Mouse (Mus musculus) embryonic facial prominence, embryonic 10.5 days (tissue): ENCODE measurements around the gene Esm1. TPM values are rescaled to one million over a fixed set of nuclear protein-coding genes. Genes with fewer than 3 reads are reported as not detected.
"Not testable (repeated sequence)": the region's sequence is repeated elsewhere in the genome, so short reads cannot be mapped to it uniquely, and the experiment has no call there.

Experiments
- DNase-seq: peaks from one replicate; pipeline ENCODE4 v3.0.0-alpha.2; 2017; ENCODE audit warnings: low spot score
- H3K27ac ChIP-seq: fragments of 300-500 bp; sonication (generic); replicated peaks from 2 replicates; pipeline ENCODE4 v1.5.1; 2016; ENCODE audit warnings: mild to moderate bottlenecking
- H3K27me3 ChIP-seq: fragments of 300-500 bp; sonication (generic); replicated peaks from 2 replicates; pipeline ENCODE4 v1.6.1; 2016; ENCODE audit warnings: low read depth, mild to moderate bottlenecking; ENCODE audit not compliant: poor library complexity, severe bottlenecking
- H3K36me3 ChIP-seq: fragments of 300-500 bp; sonication (generic); replicated peaks from 2 replicates; pipeline ENCODE4 v1.6.1; 2016; ENCODE audit warnings: mild to moderate bottlenecking, moderate library complexity
- H3K4me1 ChIP-seq: fragments of 300-500 bp; sonication (generic); 2 replicates; pipeline ENCODE4 v1.6.1; 2016
- H3K4me3 ChIP-seq: fragments of 300-500 bp; sonication (generic); 2 replicates; pipeline ENCODE4 v1.5.1; 2016; ENCODE audit warnings: mild to moderate bottlenecking, moderate library complexity
- H3K9me3 ChIP-seq: fragments of 300-500 bp; sonication (generic); 2 replicates; pipeline ENCODE4 v1.6.1; 2016; ENCODE audit warnings: mild to moderate bottlenecking
- WGBS: fragments of 180-500 bp; shearing (Covaris S2); methylation state at CpG from one replicate; pipeline ENCODE4 v1.1.7; 2016; 5-methylcytosine and 5-hydroxymethylcytosine counted together
- polyA plus RNA-seq: library from polyadenylated mRNA; unstranded; fragments of >200 nt; fragmentation: Nextera tagmentation; extraction: Ambion mirVana; gene quantifications from 2 replicates; pipeline ENCODE4 v1.2.1, GENCODE M21; 2016

The Esm1 gene
- polyA plus RNA-seq, 1 experiment from 2014 or later = 2.6 TPM

DNA sequence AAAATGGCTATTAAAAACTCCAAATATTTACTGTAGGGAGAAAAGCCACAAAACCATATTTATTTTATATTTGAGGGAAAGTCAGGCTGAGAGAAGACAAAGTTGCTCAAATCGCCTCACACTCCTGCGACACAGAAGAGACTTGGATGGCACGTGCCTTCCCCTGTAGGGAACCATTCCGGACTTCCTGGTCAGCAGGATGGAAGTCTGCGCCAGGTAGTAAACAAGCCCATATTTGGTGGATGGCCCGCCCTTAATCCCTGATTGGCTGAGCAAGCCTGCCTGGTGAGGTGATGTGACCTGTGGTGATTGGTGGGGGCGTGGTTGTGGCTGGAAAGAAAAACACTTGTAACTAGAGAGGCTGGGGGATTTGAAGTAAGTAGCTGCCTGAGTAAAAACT is 43.1 kb downstream of the Esm1 start:
- WGBS = 86% methylated on average over 7 of the region's 7 CpGs
- H3K4me3 ChIP-seq, H3K27me3 ChIP-seq, H3K27ac ChIP-seq, DNase-seq, H3K36me3 ChIP-seq, H3K9me3 ChIP-seq, H3K4me1 ChIP-seq: not testable (repeated sequence)

DNA sequence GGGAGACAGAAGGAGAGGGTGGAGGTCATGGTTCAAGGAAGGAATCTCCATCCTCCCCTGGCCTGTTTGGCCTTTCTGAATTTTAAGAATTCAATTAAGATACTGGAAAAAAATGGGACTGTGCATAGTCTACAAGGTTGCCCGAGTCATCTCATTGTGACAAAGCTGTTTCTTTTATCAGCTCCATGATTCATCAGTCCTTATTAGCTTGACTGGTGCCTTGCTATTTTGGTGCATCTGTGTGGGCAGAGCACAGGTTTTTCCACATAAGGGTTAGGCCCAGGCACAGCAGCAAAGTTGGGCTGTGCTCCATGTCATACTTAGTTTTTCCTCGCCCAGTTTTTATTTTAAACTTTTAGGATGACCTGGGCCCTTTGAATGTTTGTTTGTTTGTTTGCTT is 47.3 kb downstream of the Esm1 start:
- Histone ChIP-seq H3K4me1 (no peaks in the 10 kb centered on the region), H3K4me3 (no peak overlapping the region), H3K9me3 (no peaks in the 10 kb centered on the region), H3K36me3 (no peaks in the 10 kb centered on the region), H3K27ac (no peak overlapping the region), H3K27me3 (no peaks in the 10 kb centered on the region)
- 87% methylated on average over 2 of the region's 2 CpGs for WGBS
- no peak for DNase-seq

DNA sequence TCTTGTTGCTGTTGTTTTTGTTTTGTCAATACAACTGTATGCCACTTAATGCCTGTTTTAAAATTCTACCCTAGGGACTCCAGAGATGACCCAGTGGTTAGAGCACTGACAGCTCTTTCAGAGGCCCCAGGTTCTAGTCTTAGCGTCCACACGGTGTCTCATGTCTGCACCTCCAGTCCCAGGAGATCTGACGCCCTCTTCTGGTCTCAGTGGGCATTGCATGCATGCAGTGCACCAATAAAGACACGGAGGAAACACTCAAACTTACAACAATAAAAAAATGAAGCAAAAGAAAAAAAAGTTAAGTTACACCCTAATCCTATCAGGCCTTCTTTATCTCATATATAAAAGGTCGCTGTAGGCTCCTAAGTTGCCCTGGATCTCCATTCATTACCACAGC is 47.7 kb downstream of the Esm1 start:
- DNase-seq = no peak
- H3K4me3 ChIP-seq = no peak overlapping the region
- no peaks in the 10 kb centered on the region for H3K4me1 ChIP-seq
- 46% methylated on average over 5 of the region's 5 CpGs for WGBS
- H3K27me3 ChIP-seq = no peaks in the 10 kb centered on the region
- H3K27ac ChIP-seq = no peak overlapping the region
- H3K36me3 ChIP-seq = no peaks in the 10 kb centered on the region
- H3K9me3 ChIP-seq = no peaks in the 10 kb centered on the region

DNA sequence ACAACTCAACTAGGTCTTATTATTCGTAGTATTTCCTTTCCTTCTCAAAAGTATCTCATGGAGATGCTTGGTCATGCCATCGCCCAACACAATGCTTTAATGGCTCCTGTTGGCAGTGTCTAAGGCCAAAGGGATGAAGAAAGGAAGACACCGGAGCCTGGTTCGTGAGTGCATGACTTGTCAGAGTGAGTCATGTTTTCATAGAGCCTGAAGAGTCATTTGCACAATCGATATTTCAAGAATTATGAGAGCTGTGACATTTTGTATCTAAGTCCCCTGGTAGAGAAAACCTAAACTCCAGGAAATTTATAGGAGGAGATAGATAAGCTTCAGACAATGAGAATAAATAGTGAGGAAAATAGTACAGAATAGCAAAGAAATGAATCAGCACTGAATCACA is 49.8 kb downstream of the Esm1 start:
- H3K27me3 ChIP-seq = no peaks in the 10 kb centered on the region
- no peak for DNase-seq
- no peak overlapping the region for H3K27ac ChIP-seq
- no peaks in the 10 kb centered on the region for H3K4me1 ChIP-seq
- 91% methylated on average over 5 of the region's 5 CpGs for WGBS
- H3K36me3 ChIP-seq = no peaks in the 10 kb centered on the region
- H3K9me3 ChIP-seq = no peaks in the 10 kb centered on the region
- no peak overlapping the region for H3K4me3 ChIP-seq

DNA sequence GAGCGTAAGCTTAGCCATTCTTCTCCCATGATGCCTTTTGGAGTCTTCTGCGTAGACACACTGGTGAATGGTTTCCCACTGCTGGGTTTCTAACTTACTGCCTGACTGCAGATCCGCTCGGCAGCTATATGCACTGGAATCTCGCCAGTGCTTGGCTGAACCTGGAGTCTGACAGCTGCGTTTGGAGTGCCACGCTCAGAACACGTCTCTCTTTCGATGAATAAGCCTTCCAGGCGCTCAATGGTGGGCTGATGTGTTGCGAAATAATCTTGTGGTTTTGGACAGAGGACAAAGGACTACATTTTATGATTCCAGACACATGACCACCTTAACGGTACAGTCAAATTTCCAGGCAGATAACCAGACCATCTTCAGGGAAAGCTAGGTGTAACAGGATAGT is 53.4 kb downstream of the Esm1 start:
- Histone ChIP-seq H3K4me3 (no peak overlapping the region), H3K4me1 (no peaks in the 10 kb centered on the region), H3K36me3 (no peaks in the 10 kb centered on the region), H3K27ac (no peak overlapping the region), H3K9me3 (no peaks in the 10 kb centered on the region), H3K27me3 (no peaks in the 10 kb centered on the region)
- DNase-seq = no peak
- 89% methylated on average over 12 of the region's 12 CpGs for WGBS

DNA sequence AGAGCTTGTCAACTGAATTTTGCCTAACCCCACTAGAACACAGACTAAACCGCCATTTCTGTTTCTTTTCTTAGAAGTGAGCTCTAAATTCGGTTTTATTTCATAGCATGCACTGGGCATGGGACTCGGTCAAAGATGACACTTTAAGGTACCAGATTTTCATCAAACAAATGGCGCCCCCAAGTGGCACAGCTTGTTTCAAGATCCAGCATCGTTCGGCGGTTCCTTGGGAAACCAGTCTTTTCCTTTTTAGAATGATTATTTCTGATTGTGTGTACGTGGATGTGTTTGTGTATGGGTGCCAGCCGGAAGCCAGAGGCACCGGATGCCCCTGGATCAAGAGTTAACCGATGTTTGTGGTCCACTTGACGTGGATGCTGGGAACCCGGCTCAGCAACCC is 55.8 kb downstream of the Esm1 start:
- H3K4me1 ChIP-seq = 0 out of 2 replicates have a peak, but pooled peaks cover 1% of the 10 kb centered on the region
- H3K36me3 ChIP-seq = no peaks in the 10 kb centered on the region
- H3K27ac ChIP-seq = no peak overlapping the region
- no peaks in the 10 kb centered on the region for H3K9me3 ChIP-seq
- H3K27me3 ChIP-seq = no peaks in the 10 kb centered on the region
- H3K4me3 ChIP-seq = no peak overlapping the region
- peak; percentile 68 for DNase-seq
- WGBS = 30% methylated on average over 13 of the region's 13 CpGs

DNA sequence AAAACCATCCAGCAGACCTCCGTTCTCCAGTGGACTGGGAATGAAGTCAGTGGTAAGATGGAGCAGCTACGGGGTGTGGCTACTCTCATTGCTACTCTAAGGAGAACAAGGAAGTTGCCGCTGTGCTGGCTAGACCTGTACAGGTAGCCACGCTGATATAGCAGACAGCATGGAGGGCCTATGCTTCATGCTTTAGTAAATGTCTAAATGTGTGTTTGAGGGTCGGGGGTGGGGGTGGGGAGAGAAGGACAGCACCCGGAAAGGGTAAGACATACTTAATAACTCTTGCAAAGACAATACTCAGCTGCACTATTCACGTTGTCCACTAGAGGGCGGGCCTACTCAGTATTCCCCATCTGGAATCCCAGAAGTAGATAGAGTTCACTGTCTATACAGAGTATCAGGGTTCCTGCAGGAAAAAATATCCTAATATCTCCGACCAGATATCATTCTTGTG is 57.1 kb downstream of the Esm1 start:
- WGBS = 34% methylated on average over 9 of the region's 9 CpGs
- no peak overlapping the region for H3K27ac ChIP-seq
- no peaks in the 10 kb centered on the region for H3K27me3 ChIP-seq
- H3K9me3 ChIP-seq = no peaks in the 10 kb centered on the region
- DNase-seq = peak; percentile 80
- H3K36me3 ChIP-seq = no peaks in the 10 kb centered on the region
- 0 out of 2 replicates have a peak, but pooled peaks cover 3% of the 10 kb centered on the region for H3K4me1 ChIP-seq
- no peak overlapping the region for H3K4me3 ChIP-seq

DNA sequence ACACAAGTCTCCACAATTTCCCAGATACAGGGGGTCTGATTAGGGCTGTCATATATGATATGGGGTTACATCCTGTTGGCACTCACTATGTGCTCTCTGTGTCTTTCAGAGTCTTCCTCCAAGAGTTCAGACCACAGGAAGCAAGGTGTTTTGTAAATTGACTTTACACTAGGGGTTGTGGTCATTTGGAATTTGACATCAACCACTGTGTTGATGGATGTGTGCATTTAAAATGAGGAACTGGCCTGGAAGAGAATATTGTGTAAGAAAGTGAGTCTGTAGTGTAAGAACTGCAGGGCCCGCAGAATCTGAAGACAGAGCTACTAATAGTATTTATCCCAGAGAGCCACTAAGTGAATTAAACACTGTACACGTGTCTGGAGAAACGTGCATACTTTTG is 57.7 kb downstream of the Esm1 start:
- no peaks in the 10 kb centered on the region for H3K27me3 ChIP-seq
- H3K27ac ChIP-seq = no peak overlapping the region
- no peak overlapping the region for H3K4me3 ChIP-seq
- 0 out of 2 replicates have a peak, but pooled peaks cover 3% of the 10 kb centered on the region for H3K4me1 ChIP-seq
- 98% methylated on average over 3 of the region's 3 CpGs for WGBS
- DNase-seq = no peak
- H3K36me3 ChIP-seq = no peaks in the 10 kb centered on the region
- no peaks in the 10 kb centered on the region for H3K9me3 ChIP-seq

Other genes starting within 250 kb of the Esm1 start
- gene Ccno, start 221.9 kb upstream of the Esm1 start, polyA plus RNA-seq = 0.24 and 0.57 TPM in 2 replicates
- 0.06 and 0.50 TPM in 2 replicates for gene Mcidas, start 215.8 kb upstream of the Esm1 start, polyA plus RNA-seq
- gene Cdc20b, start 174.5 kb upstream of the Esm1 start, polyA plus RNA-seq = 0.19 and 0.83 TPM in 2 replicates
- 90.2 and 98.3 TPM in 2 replicates for gene Gpx8, start 163.2 kb upstream of the Esm1 start, polyA plus RNA-seq
- not detected in 2 replicates for gene Gzma, start 108.7 kb upstream of the Esm1 start, polyA plus RNA-seq
- gene Gzmk, start 16.2 kb downstream of the Esm1 start, polyA plus RNA-seq = not detected in 2 replicates
- gene BC067074, start 83.5 kb downstream of the Esm1 start, polyA plus RNA-seq = 3.0 and 3.3 TPM in 2 replicates